Mouse (Mus musculus) G1E-ER4 (cell line): Measurements from ENCODE around the gene Mapre3. TPM values are rescaled to one million over a fixed set of nuclear protein-coding genes. Genes with fewer than 3 reads are reported as not detected.

ENCODE experiments used
- GATA1 ChIP-seq: IDR thresholded peaks from one replicate; pipeline ENCODE4 v1.8.0; 2012; ENCODE audit warnings: low read length, inconsistent platforms
- polyA plus RNA-seq: library from polyadenylated mRNA; stranded (reverse); fragments of >175 nt; gene quantifications from 2 replicates; pipeline ENCODE4 v1.2.3, GENCODE M21; 2012

Mapre3 gene
- not detected in 2 replicates for polyA plus RNA-seq

DNA sequence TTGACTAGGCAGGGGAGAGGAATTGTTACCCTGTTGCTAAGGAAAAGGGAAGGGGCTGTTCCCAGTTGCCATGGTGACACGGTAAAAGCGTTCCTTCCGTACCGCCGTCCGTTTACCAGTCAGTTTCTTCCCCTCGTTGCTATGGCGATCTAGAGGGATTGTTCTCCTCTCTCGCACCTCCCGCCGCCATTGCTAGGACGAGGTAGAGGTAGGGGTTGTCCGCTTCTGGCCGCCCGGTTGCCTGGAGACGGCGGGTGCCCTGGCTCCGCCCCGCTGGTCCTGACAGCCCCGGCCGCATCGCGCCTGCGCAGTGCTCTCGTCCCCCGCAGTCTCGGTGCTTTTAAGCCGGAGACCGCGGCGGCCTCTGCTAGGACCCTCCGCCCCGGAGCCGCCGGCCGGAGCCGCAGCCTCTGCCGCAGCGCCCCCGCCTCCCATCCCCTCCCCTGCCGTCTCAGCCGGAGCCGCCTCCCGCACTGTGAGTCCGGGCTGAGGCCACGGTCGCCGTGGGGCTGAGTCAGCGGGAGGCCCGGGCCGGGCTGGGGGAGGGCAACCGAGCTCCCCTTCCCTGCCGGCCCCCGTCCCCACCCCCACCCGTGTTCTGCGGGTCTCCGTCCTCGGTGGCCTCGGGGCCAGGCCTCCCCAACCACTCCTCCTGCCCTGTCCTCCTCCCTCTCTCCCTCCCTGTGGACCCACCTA is at the start of gene Mapre3:
Mapre3 (plus strand) TSS at position 218 of the 696 bp plus-strand sequence.
- no peak for TF ChIP-seq GATA1

DNA sequence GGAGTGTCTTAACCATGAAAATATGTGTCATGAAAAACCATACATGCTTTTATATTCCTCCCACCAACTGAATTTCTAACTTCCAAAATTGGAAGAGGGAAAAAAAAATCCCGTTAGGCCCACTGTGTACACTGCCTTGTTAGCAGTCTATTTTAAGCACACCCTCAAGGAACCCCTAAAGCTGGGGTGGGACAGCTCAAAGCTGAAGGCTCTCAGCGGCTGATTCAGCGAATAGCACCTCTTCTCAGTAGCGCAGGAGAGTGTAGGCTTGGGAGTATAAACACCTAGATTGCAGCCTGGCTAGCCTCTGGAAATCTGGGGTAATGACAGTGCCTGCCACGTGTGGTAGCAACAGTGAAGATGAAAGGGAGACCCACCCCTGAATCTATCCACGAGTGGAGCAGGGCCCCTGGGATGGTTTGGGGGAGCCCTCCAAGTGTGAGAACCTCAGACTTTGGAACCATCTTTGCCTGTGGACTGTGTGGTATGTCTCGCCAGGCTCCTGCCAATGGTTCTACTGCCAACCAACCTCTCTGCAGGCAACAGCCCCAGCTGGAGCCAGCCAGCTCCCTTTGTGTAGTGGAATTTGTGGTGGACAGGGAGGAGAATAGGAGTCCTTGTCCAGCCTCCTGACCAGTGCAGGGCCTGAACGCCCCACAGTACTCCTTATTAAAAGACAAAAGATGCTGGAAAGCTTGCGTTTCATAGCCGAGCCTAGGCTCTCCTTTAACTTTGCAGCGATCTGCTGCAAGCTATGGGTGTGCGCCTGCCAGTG is 48.7 kb upstream of the Mapre3 start:
- TF ChIP-seq GATA1 = no peak

GRCm38 (mm10) chr5:30768082-30768481 is 46.4 kb upstream of the Mapre3 start:
- TF ChIP-seq GATA1 = no peak

GRCm38 (mm10) chr5:30768598-30768997 is 45.8 kb upstream of the Mapre3 start:
- TF ChIP-seq GATA1 = no peak

DNA sequence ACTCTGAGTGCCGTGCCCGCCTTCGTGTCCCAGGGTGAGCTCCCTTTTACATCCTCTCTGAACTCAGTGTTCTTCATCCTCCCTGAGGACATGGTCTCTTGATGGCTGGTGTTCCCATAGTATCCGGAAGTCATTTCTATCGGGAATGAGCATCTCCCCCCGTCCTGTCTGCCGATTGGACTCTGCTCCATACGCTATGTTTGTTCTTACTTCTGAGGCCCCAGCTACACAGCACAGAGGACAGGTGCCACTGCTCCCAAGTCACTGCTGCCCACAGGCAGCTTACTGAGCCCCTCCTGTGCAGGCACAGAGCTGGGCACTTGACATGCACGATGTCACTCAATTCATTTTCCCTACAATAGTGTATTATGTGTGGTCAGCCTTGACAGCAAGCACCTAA is 45.4 kb upstream of the Mapre3 start:
- no peak for TF ChIP-seq GATA1

DNA sequence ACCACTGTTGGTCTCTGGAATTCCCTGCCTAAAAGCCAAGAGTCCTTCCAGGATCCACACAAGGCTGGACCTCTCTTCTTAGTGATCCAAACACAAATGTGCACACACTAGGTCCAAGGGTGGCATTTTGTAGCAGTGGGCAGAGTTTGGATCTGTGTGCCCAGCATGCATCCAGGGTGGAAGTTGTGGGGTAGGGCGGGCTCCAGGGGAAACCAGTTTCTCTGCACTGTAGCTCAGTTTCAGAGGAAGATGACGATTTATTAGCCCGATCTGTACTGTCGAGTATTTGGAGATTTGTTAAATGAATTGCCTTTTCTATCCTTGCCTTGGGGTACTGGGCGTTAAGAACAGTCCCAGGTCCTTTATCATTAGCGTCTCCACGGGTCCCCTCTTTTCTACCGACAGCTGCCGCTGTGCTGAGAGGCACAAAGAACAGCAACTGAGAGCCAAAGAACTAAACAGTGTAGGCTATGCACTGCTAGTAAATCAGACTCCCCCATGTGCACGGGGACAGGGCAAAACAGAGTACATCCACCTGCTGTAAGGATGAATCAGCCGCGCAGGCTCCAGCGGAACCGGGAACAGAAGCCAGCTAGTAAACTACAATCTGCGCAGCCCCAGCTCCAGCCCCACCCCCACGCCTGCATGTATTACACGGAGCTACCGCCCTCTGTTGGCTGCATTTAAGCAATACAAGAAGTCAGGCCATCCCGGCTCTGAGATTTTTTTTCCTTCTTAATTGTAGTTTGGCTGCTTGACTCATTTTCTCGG is 39.7 kb upstream of the Mapre3 start:
- TF ChIP-seq GATA1 = no peak

DNA sequence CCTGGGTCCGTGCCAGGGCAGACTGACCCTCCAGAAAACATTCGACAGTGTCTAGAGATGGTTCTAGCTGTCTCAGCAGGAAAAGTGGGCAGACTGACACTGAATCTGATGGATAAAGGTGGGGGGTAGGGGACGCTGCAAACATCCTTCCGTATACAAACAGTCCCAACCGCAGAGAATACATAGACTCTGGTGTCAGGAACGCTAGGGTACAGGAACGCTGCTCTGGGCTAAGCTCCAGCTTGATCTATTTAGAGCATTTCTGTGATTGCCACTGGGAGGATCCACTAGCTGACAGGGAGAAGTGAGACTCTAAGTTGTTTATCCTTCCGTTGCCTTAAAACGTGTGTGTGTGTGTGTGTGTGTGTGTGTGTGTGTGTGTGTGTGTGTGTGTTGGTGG is 33.7 kb upstream of the Mapre3 start:
- no peak for TF ChIP-seq GATA1

DNA sequence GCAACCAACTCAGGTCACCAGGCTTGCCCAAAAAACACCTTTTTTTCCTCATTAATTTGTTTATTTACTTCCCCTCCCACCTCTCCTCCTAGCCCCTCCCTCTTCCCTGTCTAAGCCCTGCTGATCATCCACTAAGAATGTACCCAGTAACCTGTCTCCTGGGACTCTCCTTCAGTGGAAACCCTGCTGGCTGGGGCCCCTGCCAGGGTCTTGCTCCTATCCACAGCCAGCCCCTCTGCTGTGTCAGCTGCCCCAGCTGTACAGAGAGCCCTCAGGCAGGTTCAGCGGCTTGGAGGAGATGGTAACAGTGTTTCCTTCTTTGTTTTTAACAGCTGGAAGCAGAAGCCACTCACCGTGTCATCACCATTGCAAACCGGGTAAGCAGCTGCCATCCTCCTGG is 33.3 kb upstream of the Mapre3 start:
- TF ChIP-seq GATA1 = no peak

GRCm38 (mm10) chr5:30787381-30787780 is 27.1 kb upstream of the Mapre3 start:
- TF ChIP-seq GATA1 = no peak

GRCm38 (mm10) chr5:30790047-30790446 is 24.4 kb upstream of the Mapre3 start:
- no peak for TF ChIP-seq GATA1

GRCm38 (mm10) chr5:30796125-30796524 is 18.3 kb upstream of the Mapre3 start:
- no peak for TF ChIP-seq GATA1

GRCm38 (mm10) chr5:30797482-30797881 is 17.0 kb upstream of the Mapre3 start:
- no peak for TF ChIP-seq GATA1

DNA sequence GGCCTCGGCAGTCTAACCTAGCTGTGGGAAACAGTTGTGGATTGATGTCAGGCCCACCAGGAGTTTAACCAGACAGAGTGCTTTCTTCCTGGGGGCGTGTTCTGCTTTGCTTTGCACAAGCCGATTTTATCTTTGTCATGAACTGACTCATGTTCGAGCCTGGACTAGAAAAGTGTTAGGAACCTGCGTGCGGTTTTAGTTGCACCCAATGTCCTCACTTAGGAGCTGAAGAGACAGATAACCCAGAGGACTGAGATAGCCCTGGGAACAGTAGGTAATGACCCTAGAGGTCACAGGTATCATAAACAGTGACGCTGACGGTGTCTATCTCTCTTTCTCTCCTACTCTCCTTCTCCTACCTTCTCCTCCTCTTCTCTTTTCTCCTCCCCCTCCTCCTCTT is 16.5 kb upstream of the Mapre3 start:
- TF ChIP-seq GATA1 = no peak

- no peak for TF ChIP-seq GATA1
These were observed 15.5 kb upstream of the Mapre3 start for GRCm38 (mm10) chr5:30798965-30799364.

DNA sequence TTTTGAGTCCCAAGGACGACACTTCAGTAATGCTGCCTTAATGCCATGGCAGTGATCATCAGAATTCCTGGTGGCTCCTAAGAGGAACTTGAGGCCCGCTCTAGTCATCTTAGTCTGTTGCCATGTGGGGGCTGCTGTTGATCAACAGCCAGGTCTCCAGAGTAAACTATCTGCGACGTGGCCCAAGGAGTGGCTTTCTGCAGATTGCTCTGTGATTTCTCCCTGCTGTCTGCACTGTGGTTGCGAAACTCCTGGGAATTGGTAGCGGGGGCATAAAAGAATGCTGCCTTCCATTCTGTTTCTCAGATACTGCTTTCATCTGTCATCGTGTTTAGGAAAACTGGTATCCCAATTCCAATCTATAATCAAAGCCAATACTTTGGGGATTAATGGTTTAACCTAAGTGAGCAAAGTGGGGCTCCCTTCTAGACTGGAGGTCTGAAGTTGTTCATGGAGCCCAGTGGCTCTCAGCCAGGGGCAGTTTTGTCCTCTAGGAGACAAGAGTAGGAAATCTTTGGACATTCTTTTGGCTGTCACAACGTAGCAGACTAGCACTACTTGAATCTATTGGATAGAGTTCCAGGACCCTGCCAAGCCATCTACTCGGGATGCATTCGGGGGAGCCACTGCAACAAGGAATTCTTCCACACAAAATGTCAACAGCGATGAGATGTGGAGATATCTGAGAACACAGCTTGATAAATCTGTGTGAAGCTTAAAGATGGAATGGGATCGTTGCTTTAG is 11.5 kb upstream of the Mapre3 start:
- TF ChIP-seq GATA1 = no peak
